Mouse (Mus musculus): ENCODE results near the gene Tnip3. TPM values are rescaled to one million over a fixed set of nuclear protein-coding genes. Genes with fewer than 3 reads are reported as not detected.

The Tnip3 gene
- total RNA-seq, 2 experiments from 2014 or later = 0.33 TPM; not detected in 1

DNA sequence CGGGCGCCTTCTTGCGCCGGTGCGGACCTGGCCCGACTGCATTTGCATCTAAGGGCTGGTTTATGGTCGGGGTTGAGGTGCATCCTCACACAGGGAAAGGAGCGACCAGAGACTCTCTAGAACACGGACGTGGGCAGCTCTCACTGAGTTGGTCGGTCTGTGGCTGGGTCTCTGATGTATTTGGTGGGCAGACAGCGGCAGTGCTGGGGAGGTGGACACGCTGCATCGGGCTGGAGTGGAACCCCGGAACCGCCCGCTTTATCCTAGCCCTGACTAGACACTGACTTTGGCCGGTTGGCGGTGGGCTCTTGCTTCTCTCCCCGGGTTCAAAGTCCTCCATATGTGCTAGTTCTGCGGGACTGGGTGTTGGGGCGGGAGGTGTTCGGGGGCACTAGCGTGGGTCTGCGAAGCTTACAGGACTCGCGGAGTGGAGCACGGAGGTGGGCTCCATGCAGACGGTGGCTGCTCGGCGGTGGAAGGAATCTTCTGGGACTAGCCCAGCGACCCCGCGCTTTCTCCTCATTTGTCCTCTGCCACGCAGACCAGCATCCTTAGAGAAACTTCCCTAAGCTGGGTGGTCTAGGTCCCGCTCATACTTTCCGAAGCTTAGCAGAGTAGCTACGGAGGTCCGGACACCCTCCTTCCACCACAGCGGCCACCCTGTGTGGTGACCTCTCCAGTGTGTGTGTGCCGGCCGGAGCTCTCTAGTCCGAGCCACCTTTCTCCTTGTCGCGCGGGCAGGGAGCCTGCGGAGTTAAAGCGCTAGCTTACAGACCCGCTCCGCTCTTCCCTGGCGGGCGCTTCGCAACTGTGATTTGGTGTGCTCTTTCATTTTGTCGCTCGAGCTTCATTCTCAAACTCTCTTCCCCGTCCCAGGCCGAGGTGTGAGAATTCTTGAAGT, 147.3 kb downstream of the Tnip3 start:
- peak; percentile 27 for DNase-seq
- peak overlapping the region; percentile 83 for H3K4me3 ChIP-seq
- no peak for TF ChIP-seq CTCF (IDR thresholded peaks at IDR 0.05)
- no peak overlapping the region for H3K27ac ChIP-seq
- intact Hi-C loops (cut with DNase I) = no loop called here

Other genes with a start within 250 kb of the Tnip3 start
- gene C130060K24Rik, start 144.2 kb upstream of the Tnip3 start, total RNA-seq (2021) = not detected
- gene Ndnf, start 146.3 kb downstream of the Tnip3 start, total RNA-seq (2021) = under 1 TPM; 0.03 to 0.36 TPM

All from gastrocnemius, adult 2 months (tissue).